Mouse (Mus musculus) MEL (cell line): ENCODE data around the gene Daam1.

Experiments used
- MAX ChIP-seq: IDR thresholded peaks from 2 replicates; pipeline ENCODE4 v1.6.1; 2011; ENCODE audit warnings: low read length, improper control_type of control experiment
- POLR2A ChIP-seq, 2 experiments: IDR thresholded peaks; 2 replicates each; pipeline ENCODE4 v1.6.1; 2011 to 2012; ENCODE audit warnings: low read length in 2 of 2, mild to moderate bottlenecking in 2 of 2, control low read depth in 1 of 2, improper control_type of control experiment in 1 of 2, low read depth in 1 of 2, moderate library complexity in 1 of 2; ENCODE audit not compliant: control insufficient read depth in 1 of 2, insufficient read depth in 1 of 2, poor library complexity in 1 of 2
- ZNF384 ChIP-seq: IDR thresholded peaks from 2 replicates; pipeline ENCODE4 v1.6.1; 2012; ENCODE audit warnings: low read depth, mild to moderate bottlenecking, inconsistent platforms, low read length, improper control_type of control experiment

GRCm38 (mm10) chr12:72031794-72032193 lies 200.9 kb downstream of the Daam1 start:
- TF ChIP-seq POLR2A (IDR thresholded peaks at IDR 0.05; ENCODE audit: control insufficient read depth in 1 of 2, insufficient read depth in 1 of 2, low read depth in 1 of 2, low read length in 2 of 2, poor library complexity in 1 of 2) (no peak), ZNF384 (no peak), MAX (no peak)
